Mouse (Mus musculus) pancreas, adult 10 weeks (tissue): ENCODE data around the gene Actl10. TPM values are rescaled to one million over a fixed set of nuclear protein-coding genes. Genes with fewer than 3 reads are reported as not detected.

ENCODE experiments used
- polyA plus RNA-seq: library from polyadenylated mRNA; stranded (reverse); fragments of 350-450 nt; fragmentation: Illumina TruSeq; extraction: RNeasy Lipid Tissue Mini Kit (QIAGEN cat#74804); gene quantifications from one replicate; pipeline ENCODE4 v1.2.3, GENCODE M21; 2015; ENCODE audit warnings: low read depth, low replicate concordance; ENCODE audit not compliant: insufficient read depth

Actl10 gene
- not detected for polyA plus RNA-seq

GRCm38 (mm10) chr2:154551476-154551875 is at the start of gene Actl10:
Gene Actl10 (plus strand): TSS chr2:154551776.

GRCm38 (mm10) chr2:154546711-154547110 is 4.9 kb upstream of the Actl10 start, which contains the start of gene 1700003F12Rik:
Gene 1700003F12Rik (plus strand): TSS chr2:154547085.

GRCm38 (mm10) chr2:154558264-154559039 is 6.9 kb downstream of the Actl10 start, which contains the start of gene Necab3:
Gene Necab3 (minus strand): TSS chr2:154558890.

GRCm38 (mm10) chr2:154569836-154570286 is 18.3 kb downstream of the Actl10 start, which contains the start of gene E2f1:
Gene E2f1 (minus strand): TSS chr2:154569892.

Other genes with a start within 250 kb of the Actl10 start
- gene Bpifb9b, start 244.5 kb upstream of the Actl10 start, polyA plus RNA-seq, result not detected
- 3.8 TPM for gene Cdk5rap1, start 178.8 kb upstream of the Actl10 start, polyA plus RNA-seq
- 4.6 TPM for gene Snta1, start 143.7 kb upstream of the Actl10 start, polyA plus RNA-seq
- gene Cbfa2t2, start 115.3 kb upstream of the Actl10 start, polyA plus RNA-seq, result 2.5 TPM
- gene 1700003F12Rik, start 4.7 kb upstream of the Actl10 start, polyA plus RNA-seq, result not detected
- not detected for gene Necab3, start 7.1 kb downstream of the Actl10 start, polyA plus RNA-seq
- gene E2f1, start 18.1 kb downstream of the Actl10 start, polyA plus RNA-seq, result 1.2 TPM
- gene Pxmp4, start 51.9 kb downstream of the Actl10 start, polyA plus RNA-seq, result 4.9 TPM
- 1.0 TPM for gene Zfp341, start 61.5 kb downstream of the Actl10 start, polyA plus RNA-seq
- gene 4930519P11Rik, start 61.7 kb downstream of the Actl10 start, polyA plus RNA-seq, result not detected
- gene Chmp4b, start 99.9 kb downstream of the Actl10 start, polyA plus RNA-seq, result 35.4 TPM
- gene Gm14214, start 218.3 kb downstream of the Actl10 start, polyA plus RNA-seq, result not detected
- gene Raly, start 239.3 kb downstream of the Actl10 start, polyA plus RNA-seq, result 22.9 TPM
- gene a, start 239.6 kb downstream of the Actl10 start, polyA plus RNA-seq, result not detected